In the genomic region with DNA sequence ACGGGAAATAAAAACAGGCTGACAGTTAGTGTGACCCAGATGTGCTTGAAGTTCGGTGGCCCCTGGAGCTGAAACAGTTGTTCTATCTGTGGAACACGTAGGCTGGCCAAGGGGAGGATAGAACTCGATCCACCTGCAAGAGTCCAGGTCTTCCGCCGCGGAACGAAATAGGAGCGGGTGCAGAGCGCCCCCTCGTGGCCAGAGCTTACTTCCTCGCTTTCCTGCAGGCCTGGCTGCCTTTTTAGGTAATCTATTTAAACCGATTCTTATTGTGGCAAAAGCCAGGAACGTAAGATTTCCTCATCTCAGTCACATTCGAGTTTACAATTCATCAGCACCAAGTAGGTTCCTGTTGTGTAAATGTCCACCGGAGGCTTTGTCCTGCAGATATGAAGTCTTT, we compare ENCODE assay signal across 10 mouse cellular contexts. TPM values are rescaled to one million over a fixed set of nuclear protein-coding genes. Genes with fewer than 3 reads are reported as not detected.
DNase-seq lines count a peak whose midpoint lies in the region; ATAC-seq and TF ChIP-seq lines count a peak whose summit lies in the region.
"Had no signal": no experiment of that assay in that cellular context is flagged by ENCODE, and none has a peak within 500 bp of the region (broad histone marks: within the 10 kb centered on the region; RNA-seq: fewer than 3 reads in every experiment).

No protein-coding gene starts in this region.

- peaks cover 49% of the 10 kb centered on the region for H3K27me3 ChIP-seq in intestine, embryonic 14.5 days (replicated peaks; ENCODE audit: control insufficient read depth, insufficient read depth, low read length)
- peaks cover 48% of the 10 kb centered on the region for H3K27me3 ChIP-seq in intestine, embryonic 15.5 days (replicated peaks)
- peaks cover 52% of the 10 kb centered on the region for H3K27me3 ChIP-seq in embryonic facial prominence, embryonic 14.5 days (replicated peaks; ENCODE audit: control insufficient read depth, insufficient read depth, low read length)
- H3K27me3 ChIP-seq in limb, embryonic 14.5 days (ENCODE audit: control insufficient read depth, insufficient read depth, low read length) = peaks cover 50% of the 10 kb centered on the region
- no peaks in the 10 kb centered on the region; the same call in 1 of the 2 replicates for H3K27me3 ChIP-seq in thymus, adult 2 months (ENCODE audit: control insufficient read depth, insufficient read depth, low read length)

- H3K9me3 ChIP-seq in intestine, embryonic 14.5 days (ENCODE audit: control insufficient read depth, low read length) = no peaks in the 10 kb centered on the region
- no peaks in the 10 kb centered on the region for H3K9me3 ChIP-seq in intestine, embryonic 15.5 days
- H3K9me3 ChIP-seq in embryonic facial prominence, embryonic 14.5 days (ENCODE audit: control insufficient read depth, low read length) = no peaks in the 10 kb centered on the region
- no peaks in the 10 kb centered on the region for H3K9me3 ChIP-seq in limb, embryonic 14.5 days (ENCODE audit: control insufficient read depth, low read length)
- H3K9me3 ChIP-seq: embryonic facial prominence, embryonic 15.5 days; neural tube, embryonic 13.5 days had no signal

- H3K4me3 ChIP-seq in intestine, embryonic 14.5 days (ENCODE audit: low read depth, low read length) = no peak overlapping the region
- no peak overlapping the region for H3K4me3 ChIP-seq in intestine, embryonic 15.5 days (replicated peaks)
- no peak overlapping the region for H3K4me3 ChIP-seq in embryonic facial prominence, embryonic 14.5 days (ENCODE audit: low read depth, low read length)
- H3K4me3 ChIP-seq in limb, embryonic 14.5 days (replicated peaks; ENCODE audit: low read length) = no peak overlapping the region
- no peak overlapping the region for H3K4me3 ChIP-seq in thymus, adult 2 months (ENCODE audit: control insufficient read depth, insufficient read depth, low read length)
- H3K4me3 ChIP-seq: embryonic facial prominence, embryonic 15.5 days; neural tube, embryonic 13.5 days had no signal

- no peak overlapping the region for H3K9ac ChIP-seq in intestine, embryonic 14.5 days (ENCODE audit: low read length)
- H3K9ac ChIP-seq in intestine, embryonic 15.5 days = no peak overlapping the region
- no peak overlapping the region for H3K9ac ChIP-seq in embryonic facial prominence, embryonic 14.5 days (ENCODE audit: low read depth, low read length)
- no peak overlapping the region for H3K9ac ChIP-seq in limb, embryonic 14.5 days (ENCODE audit: low read depth, low read length, severe bottlenecking)
- H3K9ac ChIP-seq: embryonic facial prominence, embryonic 15.5 days; neural tube, embryonic 13.5 days had no signal

- H3K4me1 ChIP-seq in intestine, embryonic 14.5 days (replicated peaks; ENCODE audit: control insufficient read depth, insufficient read depth, low read length) = peaks cover 3% of the 10 kb centered on the region; the same call in 1 of the 2 replicates
- peaks cover 12% of the 10 kb centered on the region for H3K4me1 ChIP-seq in intestine, embryonic 15.5 days (replicated peaks)
- peaks cover 11% of the 10 kb centered on the region; the same call in 1 of the 2 replicates for H3K4me1 ChIP-seq in embryonic facial prominence, embryonic 14.5 days (ENCODE audit: control insufficient read depth, insufficient read depth, low read length)
- peaks cover 12% of the 10 kb centered on the region for H3K4me1 ChIP-seq in limb, embryonic 14.5 days (ENCODE audit: control insufficient read depth, insufficient read depth, low read length)
- peaks cover 21% of the 10 kb centered on the region for H3K4me1 ChIP-seq in thymus, adult 2 months (replicated peaks; ENCODE audit: control insufficient read depth, insufficient read depth, low read length)

- H3K27ac ChIP-seq in intestine, embryonic 14.5 days (ENCODE audit: low read depth) = no peak overlapping the region
- no peak overlapping the region for H3K27ac ChIP-seq in intestine, embryonic 15.5 days
- no peak overlapping the region for H3K27ac ChIP-seq in embryonic facial prominence, embryonic 14.5 days (replicated peaks; ENCODE audit: low read depth, low read length)
- H3K27ac ChIP-seq in limb, embryonic 14.5 days (replicated peaks; ENCODE audit: low read depth, low read length) = no peak overlapping the region
- H3K27ac ChIP-seq in thymus, adult 2 months (ENCODE audit: control insufficient read depth, insufficient read depth, low read length) = no peak overlapping the region
- H3K27ac ChIP-seq: embryonic facial prominence, embryonic 15.5 days; neural tube, embryonic 13.5 days had no signal

- no peaks in the 10 kb centered on the region for H3K36me3 ChIP-seq in intestine, embryonic 14.5 days (ENCODE audit: control insufficient read depth, insufficient read depth, low read length)
- no peaks in the 10 kb centered on the region for H3K36me3 ChIP-seq in intestine, embryonic 15.5 days
- no peaks in the 10 kb centered on the region for H3K36me3 ChIP-seq in embryonic facial prominence, embryonic 14.5 days (ENCODE audit: control insufficient read depth, insufficient read depth, low read length)
- H3K36me3 ChIP-seq in limb, embryonic 14.5 days (ENCODE audit: control insufficient read depth, insufficient read depth, low read length) = no peaks in the 10 kb centered on the region
- no peaks in the 10 kb centered on the region for H3K36me3 ChIP-seq in thymus, adult 2 months (ENCODE audit: control insufficient read depth, insufficient read depth, low read length)
- H3K36me3 ChIP-seq: embryonic facial prominence, embryonic 15.5 days; neural tube, embryonic 13.5 days had no signal

- WGBS in intestine, embryonic 14.5 days = 1% methylated on average over 16 of the region's 16 CpGs
- WGBS in intestine, embryonic 15.5 days = 4% methylated on average over 16 of the region's 16 CpGs
- 6% methylated on average over 16 of the region's 16 CpGs for WGBS in embryonic facial prominence, embryonic 14.5 days
- 4% methylated on average over 16 of the region's 16 CpGs for WGBS in limb, embryonic 14.5 days
- WGBS in thymus, adult 2 months = 3% methylated on average over 16 of the region's 16 CpGs

- no peak overlapping the region for H3K4me2 ChIP-seq in intestine, embryonic 14.5 days (ENCODE audit: low read length)
- no peak overlapping the region for H3K4me2 ChIP-seq in intestine, embryonic 15.5 days (replicated peaks)
- H3K4me2 ChIP-seq in embryonic facial prominence, embryonic 14.5 days (ENCODE audit: low read depth, low read length) = no peak overlapping the region
- no peak overlapping the region for H3K4me2 ChIP-seq in limb, embryonic 14.5 days (replicated peaks; ENCODE audit: low read depth, low read length, severe bottlenecking)
- H3K4me2 ChIP-seq: embryonic facial prominence, embryonic 15.5 days; neural tube, embryonic 13.5 days had no signal

- TF ChIP-seq CTCF in thymus, adult 2 months (IDR thresholded peaks at IDR 0.05; ENCODE audit: borderline replicate concordance, control insufficient read depth, extremely low read depth, insufficient read depth, low read length, poor library complexity) = peak; percentile 92

- no peak for ATAC-seq in intestine, embryonic 14.5 days (replicated peaks; ENCODE audit: low FRiP score, low TSS enrichment, low read depth)
- no peak for ATAC-seq in intestine, embryonic 15.5 days
- ATAC-seq in embryonic facial prominence, embryonic 14.5 days (ENCODE audit: low read depth) = no peak
- no peak for ATAC-seq in limb, embryonic 14.5 days (ENCODE audit: low FRiP score, low read depth)
- peak; percentile 59 for ATAC-seq in neutrophil, adult 5-6 weeks (ENCODE audit: extremely low read depth, insufficient number of reproducible peaks, low FRiP score, poor library complexity, severe bottlenecking)

- no peak for TF ChIP-seq POLR2A in limb, embryonic 14.5 days (IDR thresholded peaks at IDR 0.05; ENCODE audit: borderline replicate concordance, extremely low read depth, insufficient read depth, insufficient read length)
- no peak for TF ChIP-seq POLR2A in thymus, adult 2 months (IDR thresholded peaks at IDR 0.05; ENCODE audit: control insufficient read depth, extremely low read depth, insufficient read depth, low read length, poor library complexity)

- peak; percentile 92 for DNase-seq in intestine, embryonic 14.5 days (ENCODE audit: low spot score)
- peak; percentile 81 to 88 for DNase-seq in adrenal gland, postnatal 36 days
- peak; percentile 58 for DNase-seq in embryonic facial prominence, embryonic 14.5 days (ENCODE audit: low spot score)
- DNase-seq in induced T-regulatory cell, adult 2 months (ENCODE audit: low read depth) = peak; percentile 93
- DNase-seq in limb, embryonic 14.5 days (ENCODE audit: low spot score) = peak; percentile 66
- peak; percentile 82 for DNase-seq in thymus, adult 2 months

RNA-seq across cellular contexts. Expression of gene Dtx1, which starts 2.6 kb away (rescaled TPM):
- 3.7 and 4.0 TPM in 2 replicates for polyA plus RNA-seq in intestine, embryonic 14.5 days (2014; fragmentation: Nextera tagmentation; extraction: Ambion mirVana)
- 4.1 and 4.3 TPM in 2 replicates for polyA plus RNA-seq in intestine, embryonic 15.5 days (2015; fragmentation: Nextera tagmentation; extraction: Ambion mirVana)
- 10 to 100 TPM in 1 of 2 experiments, 1 to 10 TPM in 1; 7.6 to 12.0 TPM for total RNA-seq in adrenal gland, postnatal 36 days (2021)
- 3.4 and 4.3 TPM in 2 replicates for polyA plus RNA-seq in embryonic facial prominence, embryonic 14.5 days (2014; fragmentation: Nextera tagmentation; extraction: Ambion mirVana)
- 11.1 and 14.7 TPM in 2 replicates for polyA plus RNA-seq in limb, embryonic 14.5 days (2012; rRNA removed)
- 3.9 and 5.5 TPM in 2 replicates for polyA plus RNA-seq in limb, embryonic 14.5 days (2014; fragmentation: Nextera tagmentation; extraction: Ambion mirVana)
- 30.0 and 36.0 TPM in 2 replicates for total RNA-seq in neutrophil, adult 5-6 weeks (2017)
- polyA plus RNA-seq in thymus, adult 2 months (2012; rRNA removed) = 60.6 and 66.6 TPM in 2 replicates

RNA-seq across cellular contexts. Expression of gene Oas2, which starts 35.3 kb away (rescaled TPM):
- 0.26 and 0.50 TPM in 2 replicates for polyA plus RNA-seq in intestine, embryonic 14.5 days (2014; fragmentation: Nextera tagmentation; extraction: Ambion mirVana)
- polyA plus RNA-seq in intestine, embryonic 15.5 days (2015; fragmentation: Nextera tagmentation; extraction: Ambion mirVana) = 0.54 and 0.60 TPM in 2 replicates
- 1 to 10 TPM in 1 of 2 experiments, under 1 TPM in 1; 0.49 to 1.8 TPM for total RNA-seq in adrenal gland, postnatal 36 days (2021)
- 0.38 and 0.42 TPM in 2 replicates for polyA plus RNA-seq in embryonic facial prominence, embryonic 14.5 days (2014; fragmentation: Nextera tagmentation; extraction: Ambion mirVana)
- polyA plus RNA-seq in limb, embryonic 14.5 days (2012; rRNA removed) = 1.1 and 1.5 TPM in 2 replicates
- 0.23 and 0.75 TPM in 2 replicates for polyA plus RNA-seq in limb, embryonic 14.5 days (2014; fragmentation: Nextera tagmentation; extraction: Ambion mirVana)
- 48.7 and 57.1 TPM in 2 replicates for total RNA-seq in neutrophil, adult 5-6 weeks (2017)
- polyA plus RNA-seq in thymus, adult 2 months (2012; rRNA removed) = 18.5 and 22.4 TPM in 2 replicates
